Mouse (Mus musculus): ENCODE measurements at regions not wholly inside any gene's neighbourhood (a gene's known extent, or its start where the extent isn't known, plus 50 kb on each side); places are given as distances from the start of the nearest gene placed in this dataset.
A peak's percentile ranks its signal among the peaks of the same experiment; 100 is the strongest.

DNA sequence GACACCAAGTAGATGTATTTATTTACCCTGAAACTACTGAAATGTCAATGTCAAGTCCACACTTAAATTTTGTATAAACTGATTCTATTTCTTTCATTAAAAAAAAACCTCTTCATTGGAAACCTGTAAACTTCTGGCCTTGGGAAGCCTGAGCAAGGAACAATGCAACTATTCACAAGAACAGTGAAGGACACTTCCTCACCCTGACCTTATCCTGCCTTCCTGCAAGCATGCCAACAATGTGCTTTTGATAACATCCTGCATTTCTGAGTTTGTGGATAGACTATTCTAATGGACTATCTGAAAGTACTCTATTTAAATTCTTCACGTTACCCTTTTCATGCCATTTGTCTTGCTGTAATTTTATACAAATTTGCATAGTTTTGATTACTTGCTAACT, 53.1 kb upstream of the Nabp1 start:
- DNase-seq, result peak; percentile 44 to 48

DNA sequence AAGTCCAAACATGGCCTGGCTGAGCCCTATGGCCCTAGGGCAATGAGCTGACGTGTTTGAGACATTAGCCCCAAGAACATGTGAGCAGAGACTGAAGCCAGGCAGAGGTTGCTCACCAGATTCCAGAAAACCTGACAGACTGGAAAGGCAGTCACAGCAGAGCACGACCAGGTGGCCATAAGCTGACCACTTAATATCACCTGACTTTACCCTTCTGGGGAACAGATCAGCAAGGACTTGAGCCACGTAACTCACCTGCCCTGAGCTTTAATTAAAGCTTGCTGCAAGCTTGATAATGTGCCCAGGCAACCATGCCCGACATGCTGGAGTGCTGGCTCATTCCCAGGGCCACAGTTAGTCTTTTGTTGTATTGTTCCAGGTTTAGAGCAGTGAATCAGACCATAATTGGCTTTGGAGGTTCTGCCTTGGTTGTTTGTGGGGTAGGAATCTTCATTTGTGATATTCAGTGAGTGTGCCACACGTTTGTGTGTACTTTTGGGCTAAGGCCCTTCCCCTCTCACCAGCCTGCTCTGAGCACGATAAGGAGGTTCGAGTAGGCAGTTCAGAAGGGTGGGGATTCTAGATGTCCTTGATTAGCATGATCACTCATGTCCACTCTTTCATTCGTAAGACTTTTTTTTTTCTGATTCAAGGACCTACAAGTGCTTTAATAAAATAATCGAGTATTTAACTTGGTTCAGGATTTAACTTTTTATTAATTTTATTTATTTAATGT, 52.1 kb upstream of the Nabp1 start:
- peak in 1 of 2 experiments; percentile 18 for DNase-seq

GRCm38 (mm10) chr1:51529653-51530052, 51.4 kb upstream of the Nabp1 start:
- no peak for DNase-seq

DNA sequence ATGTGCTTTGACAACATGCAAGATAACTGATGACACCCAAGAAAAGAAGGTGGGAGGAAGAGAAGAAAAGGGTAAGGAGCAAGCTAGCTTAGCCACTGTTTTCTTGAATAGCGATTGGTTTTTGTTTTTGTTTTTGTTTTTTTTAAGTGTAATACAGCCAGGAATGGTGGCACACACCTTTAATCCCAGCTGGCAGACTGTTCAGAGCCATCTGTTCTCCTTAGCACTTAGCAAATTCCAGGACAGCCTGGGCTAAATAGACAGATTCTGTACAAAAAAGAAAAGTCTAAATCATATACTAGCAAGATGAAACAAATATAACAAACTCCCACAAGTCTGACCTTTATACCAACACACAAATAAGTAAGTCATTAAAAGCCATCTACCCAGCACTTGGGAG, 50.4 kb upstream of the Nabp1 start:
- no peak for DNase-seq

Data from adrenal gland, postnatal 36 days (tissue).